In the genomic region with DNA sequence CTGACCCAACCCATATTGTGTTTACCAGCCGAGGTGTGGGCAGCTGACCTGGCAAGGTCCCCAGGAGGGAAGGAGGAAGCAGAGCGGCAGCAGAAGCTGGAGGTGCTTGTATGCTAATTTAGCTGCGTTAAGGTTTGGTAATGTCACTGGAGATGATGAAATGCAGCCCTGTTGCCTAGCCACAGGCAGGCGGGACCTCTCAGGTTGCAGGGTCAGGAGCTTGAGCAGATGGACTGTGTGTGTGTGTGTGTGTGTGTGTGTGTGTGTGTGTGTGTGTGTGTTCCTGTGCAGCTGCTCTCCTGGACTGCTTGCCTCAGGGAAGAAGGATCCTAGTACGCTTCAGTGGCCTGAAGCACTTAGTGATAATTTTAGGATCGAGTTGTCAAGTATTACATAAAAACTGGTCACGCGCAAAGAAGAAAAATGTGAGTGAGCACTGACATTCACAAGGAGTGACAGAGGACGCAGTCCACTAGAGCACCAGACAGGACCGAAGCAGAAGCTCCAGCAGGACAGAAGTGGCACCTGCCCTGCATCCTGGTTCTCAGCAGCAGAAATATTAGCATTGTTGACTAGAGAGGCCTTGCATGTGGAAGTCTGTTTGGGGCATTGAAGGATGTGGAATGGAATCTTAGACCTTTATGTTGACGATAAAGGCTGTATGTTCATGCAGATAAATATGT, we compare ENCODE assay signal across 7 mouse cellular contexts. TPM values are rescaled to one million over a fixed set of nuclear protein-coding genes. Genes with fewer than 3 reads are reported as not detected.
DNase-seq lines count a peak whose midpoint lies in the region; ATAC-seq lines count a peak whose summit lies in the region.

No protein-coding gene starts in this region.

- intact Hi-C loops in left cerebral cortex, postnatal 25 days (cut with DNase I): no loop called here

- H3K27ac ChIP-seq in embryonic facial prominence, embryonic 13.5 days: peak overlapping the region; percentile 18; the same call in 1 of the 2 replicates
- no peak overlapping the region for H3K27ac ChIP-seq in hindbrain, embryonic 16.5 days (ENCODE audit: low read depth, low read length)
- no peak overlapping the region for H3K27ac ChIP-seq in liver, embryonic 15.5 days (replicated peaks)
- no peak overlapping the region for H3K27ac ChIP-seq in neural tube, embryonic 12.5 days

- no peaks in the 10 kb centered on the region for H3K36me3 ChIP-seq in embryonic facial prominence, embryonic 13.5 days
- no peaks in the 10 kb centered on the region for H3K36me3 ChIP-seq in hindbrain, embryonic 16.5 days (ENCODE audit: control insufficient read depth, insufficient read depth, low read length)
- no peaks in the 10 kb centered on the region for H3K36me3 ChIP-seq in liver, embryonic 15.5 days (replicated peaks)
- no peaks in the 10 kb centered on the region for H3K36me3 ChIP-seq in neural tube, embryonic 12.5 days

- 24% methylated on average over 11 of the region's 11 CpGs for WGBS in embryonic facial prominence, embryonic 13.5 days
- 43% methylated on average over 11 of the region's 11 CpGs for WGBS in hindbrain, embryonic 16.5 days
- 53% methylated on average over 11 of the region's 11 CpGs for WGBS in liver, embryonic 15.5 days (ENCODE audit: insufficient replicate concordance)
- 48% methylated on average over 11 of the region's 11 CpGs for WGBS in neural tube, embryonic 12.5 days

- no peaks in the 10 kb centered on the region for H3K9me3 ChIP-seq in embryonic facial prominence, embryonic 13.5 days
- H3K9me3 ChIP-seq in hindbrain, embryonic 16.5 days (ENCODE audit: control insufficient read depth, low read length): no peaks in the 10 kb centered on the region
- H3K9me3 ChIP-seq in liver, embryonic 15.5 days (replicated peaks): no peaks in the 10 kb centered on the region
- no peaks in the 10 kb centered on the region for H3K9me3 ChIP-seq in neural tube, embryonic 12.5 days

- peaks cover 24% of the 10 kb centered on the region for H3K4me1 ChIP-seq in embryonic facial prominence, embryonic 13.5 days
- no peaks in the 10 kb centered on the region for H3K4me1 ChIP-seq in hindbrain, embryonic 16.5 days (ENCODE audit: control insufficient read depth, insufficient read depth, low read depth, low read length)
- H3K4me1 ChIP-seq in liver, embryonic 15.5 days (replicated peaks): 0 out of 2 replicates have a peak, but pooled peaks cover 3% of the 10 kb centered on the region
- peaks cover 20% of the 10 kb centered on the region for H3K4me1 ChIP-seq in neural tube, embryonic 12.5 days

- no peak overlapping the region for H3K9ac ChIP-seq in embryonic facial prominence, embryonic 13.5 days
- no peak overlapping the region for H3K9ac ChIP-seq in hindbrain, embryonic 16.5 days (ENCODE audit: low read depth, low read length)
- H3K9ac ChIP-seq in liver, embryonic 15.5 days: no peak overlapping the region
- H3K9ac ChIP-seq in neural tube, embryonic 12.5 days: no peak overlapping the region

- no peak overlapping the region for H3K4me3 ChIP-seq in embryonic facial prominence, embryonic 13.5 days
- H3K4me3 ChIP-seq in hindbrain, embryonic 16.5 days (ENCODE audit: low read length): no peak overlapping the region
- H3K4me3 ChIP-seq in liver, embryonic 15.5 days (replicated peaks): no peak overlapping the region
- no peak overlapping the region for H3K4me3 ChIP-seq in neural tube, embryonic 12.5 days

- peak; percentile 27 for ATAC-seq in CD4-positive, CD25-positive, alpha-beta regulatory T cell, adult 4 months
- peak; percentile 38; the same call in 1 of the 2 replicates for ATAC-seq in embryonic facial prominence, embryonic 13.5 days (ENCODE audit: insufficient number of reproducible peaks, insufficient read depth, low FRiP score, low TSS enrichment, low read depth)
- ATAC-seq in hindbrain, embryonic 16.5 days: peak; percentile 84
- ATAC-seq in liver, embryonic 15.5 days (ENCODE audit: insufficient read depth): peak; percentile 64
- ATAC-seq in neural tube, embryonic 12.5 days (ENCODE audit: low FRiP score, low read depth): peak; percentile 79

- H3K4me2 ChIP-seq in embryonic facial prominence, embryonic 13.5 days: peak overlapping the region; percentile 22; the same call in 1 of the 2 replicates
- no peak overlapping the region for H3K4me2 ChIP-seq in hindbrain, embryonic 16.5 days (ENCODE audit: low read length)
- no peak overlapping the region for H3K4me2 ChIP-seq in liver, embryonic 15.5 days
- H3K4me2 ChIP-seq in neural tube, embryonic 12.5 days (replicated peaks): 0 out of 2 replicates have a peak overlapping the region, but pooled peaks have one; percentile 14

- DNase-seq in NIH3T3 (ENCODE audit: low read depth): peak; percentile 38
- no peak for DNase-seq in left cerebral cortex, postnatal 25 days (ENCODE audit: low spot score in 2 of 2)

- H3K27me3 ChIP-seq in embryonic facial prominence, embryonic 13.5 days: no peaks in the 10 kb centered on the region
- H3K27me3 ChIP-seq in hindbrain, embryonic 16.5 days (replicated peaks; ENCODE audit: control insufficient read depth, insufficient read depth, low read length): no peaks in the 10 kb centered on the region
- no peaks in the 10 kb centered on the region for H3K27me3 ChIP-seq in liver, embryonic 15.5 days
- no peaks in the 10 kb centered on the region for H3K27me3 ChIP-seq in neural tube, embryonic 12.5 days (replicated peaks)

RNA-seq across cellular contexts. Expression of gene Gm17509, which starts 14.8 kb away (rescaled TPM):
- polyA plus RNA-seq in CD4-positive, CD25-positive, alpha-beta regulatory T cell, adult 4 months (2017; shearing (Covaris generic)): under 1 TPM in 1 of 2 experiments, not detected in 1; 0.32 TPM
- 0.37 and 0.43 TPM in 2 replicates for polyA plus RNA-seq in embryonic facial prominence, embryonic 13.5 days (2015; fragmentation: Nextera tagmentation; extraction: Ambion mirVana)
- 0.40 and 0.50 TPM in 2 replicates for polyA plus RNA-seq in hindbrain, embryonic 16.5 days (2015; fragmentation: Nextera tagmentation; extraction: Ambion mirVana)
- 0.03 TPM in 1 of 2 replicates, not detected in the other for polyA plus RNA-seq in liver, embryonic 15.5 days (2015; fragmentation: Nextera tagmentation; extraction: Ambion mirVana)
- 0.48 and 0.55 TPM in 2 replicates for polyA plus RNA-seq in neural tube, embryonic 12.5 days (2016; fragmentation: Nextera tagmentation; extraction: Ambion mirVana)
- total RNA-seq in left cerebral cortex, postnatal 25 days (2021): 1 to 10 TPM in 1 of 2 experiments, under 1 TPM in 1; 0.92 to 1.1 TPM

RNA-seq across cellular contexts. Expression of gene Emb, which starts 27.3 kb away (rescaled TPM):
- polyA plus RNA-seq in CD4-positive, CD25-positive, alpha-beta regulatory T cell, adult 4 months (2017; shearing (Covaris generic)): 100 to 1,000 TPM; 123 to 124 TPM
- 46.3 and 54.7 TPM in 2 replicates for polyA plus RNA-seq in embryonic facial prominence, embryonic 13.5 days (2015; fragmentation: Nextera tagmentation; extraction: Ambion mirVana)
- 15.2 and 17.2 TPM in 2 replicates for polyA plus RNA-seq in hindbrain, embryonic 16.5 days (2015; fragmentation: Nextera tagmentation; extraction: Ambion mirVana)
- 15.4 and 20.4 TPM in 2 replicates for polyA plus RNA-seq in liver, embryonic 15.5 days (2015; fragmentation: Nextera tagmentation; extraction: Ambion mirVana)
- 14.1 and 16.7 TPM in 2 replicates for polyA plus RNA-seq in neural tube, embryonic 12.5 days (2016; fragmentation: Nextera tagmentation; extraction: Ambion mirVana)
- total RNA-seq in left cerebral cortex, postnatal 25 days (2021): 10 to 100 TPM; 24.8 to 29.9 TPM

Comparison
In these comparisons a context has a peak if more than half of its experiments do, and no peak if none do; other contexts are left out.
1. ATAC-seq: peak in every context shown above with its lines; median percentile 84 in hindbrain, embryonic 16.5 days; 79 in neural tube, embryonic 12.5 days; 64 in liver, embryonic 15.5 days; 38 in embryonic facial prominence, embryonic 13.5 days; 27 in CD4-positive, CD25-positive, alpha-beta regulatory T cell, adult 4 months.
2. H3K4me2 ChIP-seq: peak in embryonic facial prominence, embryonic 13.5 days (single experiment) and neural tube, embryonic 12.5 days (single experiment); none in hindbrain, embryonic 16.5 days (single experiment) and liver, embryonic 15.5 days (single experiment).